Mouse (Mus musculus) left cerebral cortex, postnatal 10 days (tissue): ENCODE measurements around the gene Uvrag. TPM values are rescaled to one million over a fixed set of nuclear protein-coding genes. Genes with fewer than 3 reads are reported as not detected.

Experiments
- DNase-seq, 2 experiments: peaks; one replicate each; pipeline ENCODE4 v3.0.0; 2021 to 2022; ENCODE audit warnings: low spot score in 2 of 2, mixed read lengths in 1 of 2; ENCODE audit errors: extremely low spot score in 1 of 2
- intact Hi-C: fragments of 180-260 bp; cut with DNase I; formaldehyde crosslinking; loops from one replicate; pipeline ENCODE4 v1.15.1; 2025
- total RNA-seq, 2 experiments: library from RNA; stranded (reverse); gene quantifications; 2 replicates each; pipeline ENCODE4 v1.2.3; 2021

The Uvrag gene
- total RNA-seq, 2 experiments from 2014 or later, result 40.4 to 42.9 TPM

- no peak for DNase-seq
- intact Hi-C loops, result no loop called here
Observed at GRCm38 (mm10) chr7:98895501-98896095, 245.3 kb downstream of the Uvrag start.

- no peak for DNase-seq
- intact Hi-C loops, result no loop called here
Observed at GRCm38 (mm10) chr7:98894768-98895167, 246.2 kb downstream of the Uvrag start.

- no peak for DNase-seq
- intact Hi-C loops, result no loop called here
Observed at GRCm38 (mm10) chr7:98894305-98894704, 246.6 kb downstream of the Uvrag start.

- DNase-seq, result no peak
- intact Hi-C loops, result no loop called here
Observed at GRCm38 (mm10) chr7:98893144-98893543, 247.8 kb downstream of the Uvrag start.

GRCm38 (mm10) chr7:98889211-98889610 lies 251.7 kb downstream of the Uvrag start:
- intact Hi-C loops, result loop anchor here (10.0 kb wide), 1 partner anchor 186 kb away; no protein-coding TSS in a partner anchor
- DNase-seq, result no peak

GRCm38 (mm10) chr7:98888810-98889209 lies 252.1 kb downstream of the Uvrag start:
- intact Hi-C loops, result loop anchor here (10.0 kb wide), 1 partner anchor 186 kb away; no protein-coding TSS in a partner anchor

GRCm38 (mm10) chr7:98887811-98888261 lies 253.1 kb downstream of the Uvrag start:
- DNase-seq, result peak in 1 of 2 experiments; percentile 43
- intact Hi-C loops, result loop anchor here (10.0 kb wide), 1 partner anchor 187 kb away; no protein-coding TSS in a partner anchor

More at GRCm38 (mm10) chr7:98888810-98889209, 252.1 kb downstream of the Uvrag start:
- DNase-seq, result no peak

DNA sequence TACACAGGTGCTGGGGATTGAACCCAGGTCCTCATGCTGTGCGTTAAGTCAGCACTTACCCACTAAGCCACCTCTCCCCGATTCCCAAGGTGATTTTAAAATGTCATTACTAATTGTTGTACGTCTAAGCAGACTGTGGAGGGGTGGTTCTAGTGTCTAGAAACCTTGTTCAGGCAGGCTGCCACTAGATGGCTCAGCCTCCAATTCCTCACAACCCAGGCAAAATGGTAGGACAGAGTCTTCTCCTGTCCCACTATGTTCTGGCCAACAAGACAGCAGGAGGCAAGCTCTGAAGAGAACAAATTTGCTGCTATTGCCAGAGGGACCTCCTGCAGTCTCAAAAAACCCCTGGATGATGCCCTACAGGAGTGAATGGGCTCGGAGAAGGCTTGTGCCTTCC lies 259.1 kb downstream of the Uvrag start:
- intact Hi-C loops, result loop anchor here (10.0 kb wide), 1 partner anchor 193 kb away; no protein-coding TSS in a partner anchor
- no peak for DNase-seq

DNA sequence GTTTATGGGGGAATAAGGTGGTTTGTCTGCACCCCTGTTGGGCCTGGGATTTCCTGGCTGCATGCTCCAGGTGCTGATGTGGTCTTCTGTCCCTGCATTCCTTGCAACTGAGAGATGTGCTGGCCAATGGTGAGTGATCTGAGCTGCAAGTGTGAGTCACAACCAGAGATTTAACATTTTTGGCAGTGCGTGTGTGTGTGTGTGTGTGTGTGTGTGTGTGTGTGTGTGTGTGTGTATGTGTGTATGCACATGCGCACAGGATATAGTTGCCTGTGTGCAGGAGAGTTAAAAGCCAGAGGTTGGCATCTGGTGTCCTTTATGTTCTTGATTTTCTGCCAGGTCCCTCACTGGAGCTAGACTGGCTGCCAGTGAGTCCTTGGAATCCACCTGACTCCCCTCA lies 261.8 kb downstream of the Uvrag start:
- DNase-seq, result no peak
- intact Hi-C loops, result no loop called here

GRCm38 (mm10) chr7:98876119-98876518 lies 264.8 kb downstream of the Uvrag start:
- intact Hi-C loops, result no loop called here

DNA sequence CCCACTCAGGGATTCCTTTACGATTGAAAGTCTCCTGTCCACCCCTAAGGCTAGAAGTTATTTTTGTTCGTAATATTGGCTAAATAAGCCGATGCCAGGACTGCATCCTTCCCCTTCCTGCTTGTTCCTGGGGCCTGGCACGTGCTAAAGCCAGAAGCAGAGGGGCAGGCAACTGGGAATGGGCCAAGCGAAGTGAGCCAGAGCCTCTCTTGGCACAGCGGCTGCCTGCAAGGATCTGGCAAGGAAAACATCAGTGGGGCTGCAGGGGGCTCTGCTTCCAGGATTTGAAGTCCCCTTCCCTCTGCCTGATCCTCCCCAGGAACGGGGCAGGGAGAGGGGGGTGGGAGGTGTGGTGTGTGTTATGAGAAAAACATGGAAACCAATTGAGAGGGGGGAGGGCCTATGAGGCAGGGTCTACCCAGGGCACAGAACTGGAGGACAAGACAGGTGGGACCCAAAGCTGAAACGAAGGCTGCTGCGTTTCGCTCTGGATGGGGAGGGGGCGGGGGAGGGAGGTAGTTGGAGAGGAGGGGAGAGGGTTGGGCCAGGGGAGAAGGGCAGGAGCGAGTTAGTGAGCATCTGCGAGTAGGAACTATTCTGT lies 265.5 kb downstream of the Uvrag start:
- intact Hi-C loops, result no loop called here

More at GRCm38 (mm10) chr7:98876119-98876518, 264.8 kb downstream of the Uvrag start:
- no peak for DNase-seq

DNA sequence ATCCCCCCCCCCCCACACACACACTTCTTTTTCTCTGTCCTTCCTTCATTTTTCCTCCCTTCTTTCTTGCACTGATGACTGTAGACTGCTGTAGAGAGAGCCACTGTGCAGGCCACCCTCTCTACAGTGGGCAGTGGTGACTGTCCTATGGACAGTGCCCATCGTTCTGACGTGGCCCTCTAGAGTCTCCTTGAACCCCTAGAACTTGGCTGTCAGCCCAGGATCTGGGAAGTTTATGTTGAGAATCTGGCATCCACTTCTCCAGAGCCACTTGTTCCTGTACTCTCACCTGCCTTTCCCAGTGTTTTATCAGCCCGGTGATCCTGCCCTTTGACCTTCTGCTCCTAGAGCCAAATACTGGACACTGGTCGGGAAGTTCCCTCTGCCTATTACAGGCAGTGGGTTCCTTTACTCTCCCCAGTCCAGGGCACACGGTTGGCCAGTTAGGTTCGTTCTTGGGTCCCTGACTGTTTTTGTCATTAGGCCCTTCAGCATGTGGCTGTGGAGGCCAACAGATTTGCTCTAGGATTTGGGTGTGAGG lies 266.5 kb downstream of the Uvrag start:
- intact Hi-C loops, result no loop called here
- DNase-seq, result no peak

More for the DNA sequence above, 265.5 kb downstream of the Uvrag start:
- DNase-seq, result peak; percentile 19 to 48

DNA sequence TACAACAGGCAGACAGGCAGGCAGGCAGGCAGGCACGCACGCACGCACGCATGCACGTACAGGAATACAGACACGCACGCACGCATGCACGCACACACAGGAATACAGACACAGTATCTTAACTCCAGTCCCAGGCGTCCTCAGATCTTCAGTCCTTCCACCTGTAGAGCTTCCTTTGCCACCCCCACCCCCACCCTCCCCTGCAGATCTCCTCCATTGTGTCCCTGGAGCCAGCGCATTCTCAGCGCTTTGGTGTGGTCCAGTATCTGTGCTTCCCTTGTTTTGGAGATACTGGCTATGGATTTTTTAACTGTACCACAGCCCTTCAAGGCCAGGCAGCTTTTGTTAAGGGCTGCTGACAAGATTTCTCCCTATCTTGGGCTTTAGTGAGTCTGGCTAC lies 267.6 kb downstream of the Uvrag start:
- DNase-seq, result no peak
- intact Hi-C loops, result no loop called here

GRCm38 (mm10) chr7:98871882-98872281 lies 269.1 kb downstream of the Uvrag start:
- intact Hi-C loops, result no loop called here
- no peak for DNase-seq

- peak in 1 of 2 experiments; percentile 45 for DNase-seq
- intact Hi-C loops, result no loop called here
Observed at GRCm38 (mm10) chr7:98870791-98871190, 270.1 kb downstream of the Uvrag start.

DNA sequence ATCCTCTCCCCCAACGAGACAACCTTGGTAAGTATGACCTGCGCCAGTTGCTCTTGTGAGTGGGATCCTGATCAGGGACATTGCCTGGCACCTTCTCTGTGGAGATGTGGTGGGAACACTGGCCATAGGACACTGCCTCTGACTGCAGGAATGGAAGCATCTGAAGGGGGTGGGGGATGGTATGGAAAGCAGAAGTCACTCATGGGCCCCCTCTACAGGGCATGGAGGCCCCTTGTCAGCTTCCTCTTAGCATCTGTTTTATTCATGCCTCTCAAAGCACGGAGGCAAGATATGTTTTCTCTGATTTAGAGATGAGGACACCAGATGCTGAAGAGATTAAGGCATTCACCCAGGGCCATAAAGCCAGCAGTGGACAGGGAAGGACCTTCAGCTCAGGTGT lies 271.9 kb downstream of the Uvrag start:
- DNase-seq, result no peak
- intact Hi-C loops, result no loop called here

DNA sequence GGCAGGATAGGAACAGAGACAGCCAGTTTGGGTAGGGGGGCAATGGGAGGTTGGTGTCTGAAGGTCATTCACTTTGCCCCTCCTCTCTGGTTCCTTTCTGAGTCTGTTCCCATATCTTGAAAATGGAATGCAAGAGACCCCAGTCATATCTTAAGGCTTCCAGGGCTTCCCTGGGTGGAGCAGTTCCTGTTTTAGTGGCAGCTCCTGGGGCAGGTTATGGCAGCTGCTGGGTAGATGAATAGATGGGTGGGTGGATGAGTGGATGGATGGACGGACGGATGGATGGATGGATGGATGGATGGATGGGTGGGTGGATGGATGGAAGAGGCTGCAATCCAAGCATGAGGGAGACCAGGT lies 273.2 kb downstream of the Uvrag start:
- intact Hi-C loops, result no loop called here
- no peak for DNase-seq

GRCm38 (mm10) chr7:98867053-98867793 lies 273.7 kb downstream of the Uvrag start:
- DNase-seq, result peak in 1 of 2 experiments; percentile 65
- intact Hi-C loops, result no loop called here

DNA sequence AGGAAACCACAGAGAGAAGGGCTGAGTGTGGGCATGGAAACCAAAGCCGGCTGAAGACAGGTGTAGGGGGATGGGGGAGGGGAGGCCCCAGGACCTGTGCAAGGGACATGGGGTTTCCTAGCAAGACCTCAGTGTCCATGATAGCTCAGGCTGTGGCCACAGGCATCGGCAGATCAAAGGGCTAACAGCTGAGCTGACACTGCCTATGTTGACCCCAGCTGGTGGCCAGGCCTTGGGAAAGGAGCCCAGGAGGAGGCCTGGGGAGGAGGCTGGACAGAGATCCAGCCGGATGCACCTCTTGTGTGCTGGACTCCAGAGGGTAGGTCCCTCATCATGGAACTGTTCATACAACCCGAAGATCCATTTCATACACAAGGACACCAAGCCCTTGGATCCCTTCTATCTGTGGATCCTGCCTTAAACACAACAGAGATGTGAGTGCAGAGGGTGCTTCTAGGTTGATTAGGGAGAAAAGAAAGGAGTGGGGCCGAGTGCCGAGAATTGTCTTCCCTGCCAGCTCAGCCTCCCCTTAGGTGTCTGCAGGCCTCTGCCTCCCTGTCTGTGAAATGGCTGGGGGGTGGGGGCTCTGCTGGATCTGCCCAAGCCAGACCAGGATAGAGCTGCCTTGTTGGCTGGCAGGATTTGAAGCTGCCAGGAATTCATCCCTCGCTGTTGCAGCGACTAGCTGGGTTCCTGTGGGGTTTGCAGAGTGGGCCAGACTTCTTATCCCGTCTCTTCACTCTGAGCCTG lies 276.8 kb downstream of the Uvrag start:
- peak in 1 of 2 experiments; percentile 73 for DNase-seq
- intact Hi-C loops, result no loop called here
